Mouse (Mus musculus) lung, embryonic 16.5 days (tissue): ENCODE measurements at regions not wholly inside any gene's neighbourhood (a gene's known extent, or its start where the extent isn't known, plus 50 kb on each side); places are given as distances from the start of the nearest gene placed in this dataset.

Experiments used
- ATAC-seq: fragments of 200-750 bp; cut with Nextera tagmentation; 2 replicates; pipeline ENCODE4 v1.8.0; 2017; ENCODE audit warnings: low read depth, mild to moderate bottlenecking, moderate library complexity
- H3K27ac ChIP-seq: fragments of 300-500 bp; sonication (generic); 2 replicates; pipeline ENCODE4 v1.5.1; 2014; ENCODE audit warnings: mild to moderate bottlenecking, control low read depth, low read length
- H3K27me3 ChIP-seq: fragments of 300-500 bp; sonication (generic); 2 replicates; pipeline ENCODE4 v1.6.1; 2014; ENCODE audit warnings: low read depth, low read length, mixed read lengths; ENCODE audit not compliant: control insufficient read depth, insufficient read depth
- H3K36me3 ChIP-seq: fragments of 300-500 bp; sonication (generic); 2 replicates; pipeline ENCODE4 v1.6.1; 2014; ENCODE audit warnings: low read length; ENCODE audit not compliant: control insufficient read depth, insufficient read depth
- H3K4me1 ChIP-seq: fragments of 300-500 bp; sonication (generic); replicated peaks from 2 replicates; pipeline ENCODE4 v1.6.1; 2014; ENCODE audit warnings: low read length, mixed read lengths; ENCODE audit not compliant: control insufficient read depth, insufficient read depth
- H3K4me2 ChIP-seq: fragments of 300-500 bp; sonication (generic); 2 replicates; pipeline ENCODE4 v1.6.1; 2014; ENCODE audit warnings: low read depth, low read length, control low read depth
- H3K4me3 ChIP-seq: fragments of 300-500 bp; sonication (generic); 2 replicates; pipeline ENCODE4 v1.5.1; 2014; ENCODE audit warnings: mild to moderate bottlenecking, low read length, control low read depth
- H3K9ac ChIP-seq: fragments of 300-500 bp; sonication (generic); 2 replicates; pipeline ENCODE4 v1.6.1; 2014; ENCODE audit warnings: low read length, control low read depth
- H3K9me3 ChIP-seq: fragments of 300-500 bp; sonication (generic); 2 replicates; pipeline ENCODE4 v1.6.1; 2016; ENCODE audit warnings: low read length; ENCODE audit not compliant: control insufficient read depth
- WGBS: fragments of 180-500 bp; shearing (Covaris S2); extraction: QIAGEN DNeasy Blood & Tissue Kit; methylation state at CpG from one replicate; pipeline ENCODE4 v1.1.7; 2014; 5-methylcytosine and 5-hydroxymethylcytosine counted together

DNA sequence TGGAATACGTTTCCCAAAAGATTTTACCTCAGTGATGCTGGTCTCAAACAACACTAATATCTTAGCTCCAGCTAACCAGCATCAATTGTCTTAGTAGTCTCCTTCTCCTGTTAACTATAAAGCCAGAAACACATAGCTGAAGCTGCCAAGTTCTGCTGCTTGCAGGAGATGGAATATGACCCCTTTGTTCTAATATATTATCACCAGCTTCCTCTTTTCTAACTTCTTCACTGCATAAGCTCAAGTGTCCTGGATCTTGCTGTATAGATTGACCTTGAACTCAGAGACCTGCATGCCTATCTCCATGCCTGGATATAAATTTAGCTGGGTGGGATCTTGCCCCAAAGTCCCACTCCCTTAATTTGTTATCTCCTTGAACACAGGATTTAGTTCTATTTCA is 94.8 kb downstream of the Rbm46 start:
- ATAC-seq: no peak
- WGBS: 77% methylated on average over 1 of the region's 1 CpGs
- Histone ChIP-seq H3K27me3 (no peaks in the 10 kb centered on the region), H3K9me3 (no peaks in the 10 kb centered on the region), H3K36me3 (no peaks in the 10 kb centered on the region), H3K4me1 (no peaks in the 10 kb centered on the region), H3K27ac (no peak overlapping the region), H3K4me2 (no peak overlapping the region), H3K4me3 (no peak overlapping the region), H3K9ac (no peak overlapping the region)

DNA sequence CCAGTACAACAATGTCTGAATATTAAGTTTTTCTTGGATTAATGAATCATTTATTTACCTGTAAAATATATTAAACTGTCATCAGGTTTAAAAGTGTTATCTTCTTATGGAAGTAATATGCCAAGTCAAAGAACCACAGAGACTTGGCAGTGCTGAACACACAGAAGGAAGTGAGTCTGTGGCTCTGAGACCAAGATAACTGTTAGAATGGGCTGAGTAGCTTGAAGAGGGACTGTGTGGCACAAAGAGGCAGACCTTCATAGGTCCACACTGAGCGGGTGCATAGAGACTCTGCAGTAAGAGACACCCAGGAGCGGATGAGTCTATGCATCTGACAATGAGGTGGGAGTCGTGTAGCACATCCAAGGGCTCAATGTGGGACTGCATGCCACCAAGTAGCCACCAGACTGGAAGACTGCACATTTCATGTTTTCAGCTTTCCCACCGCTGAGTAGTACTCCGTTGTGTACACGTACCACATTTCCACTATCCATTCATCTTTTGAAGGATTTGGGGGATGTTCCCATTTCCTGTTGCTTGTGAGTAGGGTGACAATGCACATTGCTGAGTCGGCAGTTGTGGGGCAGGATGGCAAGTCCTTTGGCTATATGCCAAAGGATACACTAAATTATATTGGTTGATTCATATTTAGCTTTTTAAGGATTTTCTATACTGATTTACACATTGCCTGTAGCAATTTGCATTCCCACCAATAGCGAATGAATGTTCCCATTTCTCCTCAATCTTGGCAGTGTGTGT is 105.6 kb downstream of the Rbm46 start:
- no peaks in the 10 kb centered on the region for H3K27me3 ChIP-seq
- no peak for ATAC-seq
- no peak overlapping the region for H3K4me3 ChIP-seq
- no peak overlapping the region for H3K9ac ChIP-seq
- H3K4me1 ChIP-seq: no peaks in the 10 kb centered on the region; the same call in 1 of the 2 replicates
- WGBS: 88% methylated on average over 8 of the region's 8 CpGs
- H3K9me3 ChIP-seq: no peaks in the 10 kb centered on the region
- H3K36me3 ChIP-seq: no peaks in the 10 kb centered on the region
- H3K27ac ChIP-seq: no peak overlapping the region
- no peak overlapping the region for H3K4me2 ChIP-seq

DNA sequence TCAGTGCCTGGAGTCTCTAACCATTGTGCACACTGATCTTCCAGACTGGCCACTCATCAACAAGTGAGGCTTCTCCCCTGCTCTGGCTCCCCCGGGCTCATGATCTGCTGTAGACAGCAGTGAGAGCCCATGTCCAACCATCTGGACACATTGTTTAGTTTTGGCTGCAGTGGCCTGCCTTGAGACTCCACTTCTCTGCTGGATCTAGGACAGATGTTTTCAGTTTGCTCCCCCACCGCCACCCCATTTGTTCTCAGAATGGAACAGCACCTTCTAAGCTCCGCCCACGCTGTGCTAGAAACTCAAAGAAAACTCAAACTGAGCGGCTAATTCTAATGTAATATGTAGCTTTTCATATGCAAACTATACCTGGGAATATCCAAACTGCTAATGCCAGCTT is 108.8 kb downstream of the Rbm46 start:
- no peak overlapping the region for H3K27ac ChIP-seq
- no peak overlapping the region for H3K4me2 ChIP-seq
- H3K9me3 ChIP-seq: no peaks in the 10 kb centered on the region
- no peak overlapping the region for H3K9ac ChIP-seq
- 39% methylated on average over 5 of the region's 5 CpGs for WGBS
- H3K4me1 ChIP-seq: no peaks in the 10 kb centered on the region
- no peak overlapping the region for H3K4me3 ChIP-seq
- H3K36me3 ChIP-seq: no peaks in the 10 kb centered on the region
- peak; percentile 49; the same call in 1 of the 2 replicates for ATAC-seq
- no peaks in the 10 kb centered on the region for H3K27me3 ChIP-seq

DNA sequence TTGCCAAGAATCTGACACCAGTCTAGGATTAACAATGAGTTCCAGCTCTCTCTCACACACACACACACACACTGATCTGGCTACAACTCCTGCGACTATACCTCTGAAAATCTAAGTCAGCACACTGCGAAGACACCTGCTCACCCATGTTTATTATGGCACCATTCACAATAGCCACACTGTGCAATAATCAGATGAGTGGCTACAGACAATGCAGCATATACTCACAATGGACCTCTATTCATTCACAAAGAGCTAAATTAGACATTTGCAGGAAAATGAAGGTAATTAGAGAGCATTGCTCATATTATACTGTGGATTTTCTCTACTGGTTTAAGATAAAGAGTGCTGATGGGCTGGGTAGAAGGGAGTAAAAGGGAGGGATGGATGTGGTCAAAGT is 116.3 kb downstream of the Rbm46 start:
- no peak overlapping the region for H3K27ac ChIP-seq
- 68% methylated on average over 2 of the region's 2 CpGs for WGBS
- ATAC-seq: no peak

DNA sequence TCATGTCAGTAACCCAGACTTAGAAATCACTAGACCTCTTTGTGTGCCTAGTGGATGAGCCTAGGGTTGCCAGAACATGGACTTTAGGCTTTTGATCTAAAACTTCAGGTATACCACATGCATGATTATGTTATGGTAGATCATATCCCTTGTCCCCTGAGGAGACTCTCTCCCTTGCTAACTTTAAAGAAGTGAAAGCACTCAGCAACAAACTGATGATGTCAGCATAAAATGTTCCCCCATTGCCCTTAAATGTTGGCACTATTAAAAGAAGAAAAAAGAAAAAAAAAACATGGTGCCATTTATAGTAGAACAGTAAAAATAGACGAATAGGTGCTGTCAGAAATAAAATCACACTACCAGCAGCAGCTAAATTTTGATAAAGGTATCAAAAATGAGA is 117.3 kb downstream of the Rbm46 start:
- Histone ChIP-seq H3K9me3 (no peaks in the 10 kb centered on the region), H3K36me3 (no peaks in the 10 kb centered on the region), H3K9ac (no peak overlapping the region), H3K27ac (no peak overlapping the region), H3K4me2 (no peak overlapping the region), H3K4me3 (no peak overlapping the region), H3K4me1 (no peaks in the 10 kb centered on the region), H3K27me3 (no peaks in the 10 kb centered on the region)
- ATAC-seq: no peak
- 58% methylated on average over 1 of the region's 1 CpGs for WGBS

More for the DNA sequence above, 116.3 kb downstream of the Rbm46 start:
- Histone ChIP-seq H3K27me3 (no peaks in the 10 kb centered on the region), H3K4me3 (no peak overlapping the region), H3K9me3 (no peaks in the 10 kb centered on the region), H3K4me1 (no peaks in the 10 kb centered on the region), H3K4me2 (no peak overlapping the region), H3K36me3 (no peaks in the 10 kb centered on the region), H3K9ac (no peak overlapping the region)

DNA sequence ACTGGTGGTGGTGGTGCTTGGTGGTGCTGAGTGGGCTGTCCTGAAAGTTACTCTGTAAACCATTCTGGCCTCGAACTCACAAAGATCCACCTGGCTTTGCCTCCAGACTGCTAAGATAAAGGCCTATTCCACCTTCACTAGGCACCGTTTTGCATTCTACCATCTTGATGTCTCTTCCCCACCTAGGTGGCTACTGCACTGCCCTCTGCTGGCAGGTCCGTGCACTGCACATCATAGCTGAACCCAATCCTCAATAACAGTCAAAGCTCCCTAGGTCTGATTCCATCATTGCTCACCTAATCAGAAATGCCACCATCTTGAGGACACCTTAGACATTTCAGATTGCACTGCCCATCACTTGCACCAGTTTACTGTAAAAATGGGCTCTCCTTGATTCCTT is 150.7 kb downstream of the Rbm46 start:
- H3K9me3 ChIP-seq: no peaks in the 10 kb centered on the region
- no peaks in the 10 kb centered on the region for H3K36me3 ChIP-seq
- H3K9ac ChIP-seq: no peak overlapping the region
- H3K4me1 ChIP-seq: no peaks in the 10 kb centered on the region
- H3K27me3 ChIP-seq: no peaks in the 10 kb centered on the region
- no peak for ATAC-seq
- no peak overlapping the region for H3K27ac ChIP-seq
- H3K4me3 ChIP-seq: no peak overlapping the region
- 21% methylated on average over 3 of the region's 3 CpGs for WGBS
- no peak overlapping the region for H3K4me2 ChIP-seq

DNA sequence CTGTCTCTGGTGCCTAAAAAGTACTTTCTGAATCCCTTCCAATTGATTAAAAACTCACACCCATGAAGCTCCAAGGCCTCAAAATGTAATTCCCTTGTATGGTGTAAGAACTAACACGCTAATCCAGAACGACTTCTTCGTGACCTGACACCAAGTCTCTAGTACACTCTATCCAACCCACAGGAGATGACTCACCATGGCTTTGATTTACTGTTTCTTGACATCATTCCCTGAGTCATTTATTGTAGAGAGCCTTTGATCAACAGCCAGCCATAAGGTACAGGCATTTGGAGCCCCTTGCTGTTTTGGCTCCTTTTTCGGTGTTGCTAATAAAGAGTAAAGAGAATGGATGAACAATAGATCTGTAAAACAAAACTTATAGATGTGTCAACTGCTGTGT is 159.7 kb upstream of the Npy2r start:
- 87% methylated on average over 4 of the region's 4 CpGs for WGBS
- no peak for ATAC-seq
- no peak overlapping the region for H3K4me2 ChIP-seq
- no peaks in the 10 kb centered on the region for H3K27me3 ChIP-seq
- no peaks in the 10 kb centered on the region for H3K9me3 ChIP-seq
- no peak overlapping the region for H3K27ac ChIP-seq
- H3K36me3 ChIP-seq: no peaks in the 10 kb centered on the region
- H3K9ac ChIP-seq: no peak overlapping the region
- no peak overlapping the region for H3K4me3 ChIP-seq
- no peaks in the 10 kb centered on the region for H3K4me1 ChIP-seq

DNA sequence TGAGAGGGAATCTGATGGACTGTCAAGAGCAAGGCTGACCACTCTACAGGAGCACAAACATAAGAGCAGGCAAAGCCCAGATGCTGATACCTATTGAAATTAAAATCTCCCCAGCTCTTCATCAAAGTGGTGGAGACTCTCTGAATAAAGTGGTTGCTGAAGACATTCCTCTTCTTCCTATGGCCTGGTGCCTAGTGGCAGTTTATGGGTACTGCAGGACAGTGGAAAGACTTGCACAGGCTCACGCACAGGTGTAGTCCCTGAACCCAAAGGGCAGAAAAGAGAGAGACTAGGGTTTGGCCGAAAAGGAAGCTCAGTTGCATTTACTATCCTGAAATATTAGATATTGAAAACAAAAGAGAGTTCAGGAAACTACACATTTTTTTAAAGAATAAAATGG is 144.2 kb upstream of the Npy2r start:
- Histone ChIP-seq H3K4me3 (no peak overlapping the region), H3K4me1 (no peaks in the 10 kb centered on the region), H3K36me3 (no peaks in the 10 kb centered on the region), H3K27ac (no peak overlapping the region), H3K9ac (no peak overlapping the region), H3K9me3 (no peaks in the 10 kb centered on the region), H3K4me2 (no peak overlapping the region), H3K27me3 (no peaks in the 10 kb centered on the region)
- ATAC-seq: no peak
- WGBS: 88% methylated on average over 2 of the region's 2 CpGs

DNA sequence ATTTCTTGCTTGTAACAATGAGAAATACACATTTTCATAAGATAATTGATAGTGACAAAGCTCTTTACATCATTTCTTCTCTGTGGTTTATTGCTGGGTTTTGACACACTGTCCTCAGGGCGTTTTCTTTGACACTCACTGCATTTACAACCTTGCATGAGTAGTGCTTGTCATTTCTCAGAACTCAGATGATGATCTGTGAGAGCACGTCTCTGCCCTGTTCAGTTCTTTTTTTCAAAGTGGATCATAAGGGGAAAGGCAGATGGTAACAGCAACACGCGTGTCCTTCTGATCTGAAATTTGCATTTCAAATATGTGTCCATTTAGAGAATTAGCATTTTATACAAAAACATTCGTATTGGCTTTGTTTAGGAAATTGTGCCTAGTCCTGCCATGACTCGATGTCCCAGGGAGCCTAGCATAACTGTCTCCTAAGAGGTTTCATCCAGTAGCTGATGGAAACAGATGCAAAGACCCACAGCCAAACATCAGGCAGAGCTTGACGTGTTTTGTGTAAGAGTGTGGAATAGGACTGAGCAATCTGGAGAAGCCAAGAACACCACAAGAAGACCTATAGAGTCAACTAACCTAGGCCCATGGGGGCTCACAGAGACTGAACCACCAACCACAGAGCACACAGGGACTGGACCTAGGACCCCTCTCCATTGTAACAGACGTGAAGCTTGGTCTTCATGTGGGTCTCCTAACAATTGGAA is 108.4 kb upstream of the Npy2r start:
- 79% methylated on average over 8 of the region's 8 CpGs for WGBS

More for the DNA sequence above, 108.4 kb upstream of the Npy2r start:
- no peak for ATAC-seq
- Histone ChIP-seq H3K27ac (no peak overlapping the region), H3K4me2 (no peak overlapping the region), H3K9me3 (no peaks in the 10 kb centered on the region), H3K36me3 (no peaks in the 10 kb centered on the region), H3K4me1 (no peaks in the 10 kb centered on the region), H3K9ac (no peak overlapping the region), H3K4me3 (no peak overlapping the region), H3K27me3 (no peaks in the 10 kb centered on the region)
